Mouse (Mus musculus) sigmoid colon, adult 10 weeks (tissue): ENCODE measurements around the gene Lrp4. TPM values are rescaled to one million over a fixed set of nuclear protein-coding genes. Genes with fewer than 3 reads are reported as not detected.

ENCODE experiments used
- polyA plus RNA-seq: library from polyadenylated mRNA; stranded (reverse); fragments of 350-450 nt; fragmentation: Illumina TruSeq; extraction: RNeasy Lipid Tissue Mini Kit (QIAGEN cat#74804); gene quantifications from one replicate; pipeline ENCODE4 v1.2.3, GENCODE M21; 2014; ENCODE audit warnings: low read depth, low replicate concordance

The Lrp4 gene
- 5.1 TPM for polyA plus RNA-seq

GRCm38 (mm10) chr2:91457259-91457655, at the start of gene Lrp4:
Gene Lrp4, plus strand, starts transcription at chr2:91457511.

GRCm38 (mm10) chr2:91444286-91444892, 12.9 kb upstream of the Lrp4 start, which contains the start of gene 1110051M20Rik:
Gene 1110051M20Rik, minus strand, starts transcription at chr2:91444704.

GRCm38 (mm10) chr2:91526294-91527146, 69.2 kb downstream of the Lrp4 start, which contains the start of gene Ckap5:
Gene Ckap5, plus strand, starts transcription at chr2:91526762.

Other genes with a start within 250 kb of the Lrp4 start
- 31.4 TPM for gene Ddb2, start 220.5 kb upstream of the Lrp4 start, polyA plus RNA-seq
- 0.95 TPM for gene Pacsin3, start 201.6 kb upstream of the Lrp4 start, polyA plus RNA-seq
- gene Arfgap2, start 192.5 kb upstream of the Lrp4 start, polyA plus RNA-seq = 14.1 TPM
- 5.9 TPM for gene 1110051M20Rik, start 12.8 kb upstream of the Lrp4 start, polyA plus RNA-seq
- 72.7 TPM for gene Ckap5, start 69.3 kb downstream of the Lrp4 start, polyA plus RNA-seq
- not detected for gene F2, start 178.9 kb downstream of the Lrp4 start, polyA plus RNA-seq
- 1.9 TPM for gene Zfp408, start 192.3 kb downstream of the Lrp4 start, polyA plus RNA-seq
- gene Arhgap1, start 192.3 kb downstream of the Lrp4 start, polyA plus RNA-seq = 31.3 TPM